Comparison of ENCODE assay signal across 27 mouse cellular contexts in the genomic region with DNA sequence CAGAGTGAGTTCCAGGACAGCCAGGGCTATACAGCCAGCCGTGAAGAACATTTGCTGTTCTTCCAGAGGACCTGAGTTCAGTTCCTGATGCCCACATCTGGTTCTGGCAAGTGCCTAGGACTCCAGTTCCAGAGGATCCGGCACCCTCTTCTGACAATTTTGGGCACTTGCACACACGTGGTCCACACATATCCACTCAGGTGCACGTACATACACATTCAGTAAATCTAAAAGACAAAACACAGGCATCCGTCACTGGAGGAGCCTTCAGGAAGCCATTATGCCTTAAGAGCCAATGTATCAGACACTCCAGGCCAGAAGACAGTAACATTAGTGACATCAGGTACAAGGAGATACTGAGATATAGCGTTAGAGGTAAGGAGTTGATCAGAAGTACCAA. TPM values are rescaled to one million over a fixed set of nuclear protein-coding genes. Genes with fewer than 3 reads are reported as not detected.
"Had no signal": no experiment of that assay in that cellular context is flagged by ENCODE, and none has a peak within 500 bp of the region (broad histone marks: within the 10 kb centered on the region; RNA-seq: fewer than 3 reads in every experiment).

No protein-coding gene starts in this region.

- H3K4me3 ChIP-seq: gastrocnemius, adult 2 months; heart, embryonic 10.5 days; heart, embryonic 12.5 days; hindbrain, embryonic 13.5 days; hindbrain, embryonic 15.5 days; kidney, embryonic 15.5 days; left cerebral cortex, adult 2 months; limb, embryonic 10.5 days; limb, embryonic 12.5 days; liver, embryonic 13.5 days; liver, embryonic 15.5 days had no signal

- H3K36me3 ChIP-seq: heart, embryonic 10.5 days; hindbrain, embryonic 13.5 days; limb, embryonic 10.5 days; limb, embryonic 12.5 days; liver, embryonic 13.5 days; liver, embryonic 15.5 days had no signal

- DNase-seq: gastrocnemius, adult 2 months; gastrocnemius, postnatal 10 days; gastrocnemius, postnatal 25 days; heart, adult 18-20 months; heart, postnatal 14 days; heart, postnatal 36 days; kidney, adult 11 months; kidney, adult 2 months; kidney, adult 9 months; kidney, postnatal 14 days; kidney, postnatal 36 days; layer of hippocampus, adult 9-11 months; liver; liver, embryonic 13.5 days; liver, postnatal 0 days had no signal

- H3K9ac ChIP-seq: heart, embryonic 12.5 days; hindbrain, embryonic 13.5 days; hindbrain, embryonic 15.5 days; kidney, embryonic 15.5 days; limb, embryonic 12.5 days; liver, embryonic 13.5 days; liver, embryonic 15.5 days; liver, postnatal 0 days had no signal

- H3K9me3 ChIP-seq: heart, embryonic 10.5 days; heart, embryonic 12.5 days; hindbrain, embryonic 13.5 days; hindbrain, embryonic 15.5 days; kidney, embryonic 15.5 days; limb, embryonic 10.5 days; limb, embryonic 12.5 days; liver, embryonic 13.5 days; liver, embryonic 15.5 days had no signal

- H3K27ac ChIP-seq: gastrocnemius, adult 2 months; heart, embryonic 10.5 days; hindbrain, embryonic 13.5 days; hindbrain, embryonic 15.5 days; hindbrain, postnatal 0 days; kidney, embryonic 15.5 days; kidney, postnatal 0 days; left cerebral cortex, adult 2 months; limb, embryonic 10.5 days; limb, embryonic 12.5 days; liver, embryonic 13.5 days; liver, embryonic 15.5 days had no signal

- H3K27me3 ChIP-seq: heart, embryonic 12.5 days; hindbrain, embryonic 13.5 days; hindbrain, embryonic 15.5 days; kidney, embryonic 15.5 days; limb, embryonic 12.5 days; liver, embryonic 13.5 days; liver, embryonic 15.5 days had no signal

RNA-seq across cellular contexts. Expression of a gene that starts 15.9 kb away (rescaled TPM):
- total RNA-seq: hindbrain, postnatal 0 days; left cerebral cortex, postnatal 36 days had no signal
